Mouse (Mus musculus) heart, embryonic 14.5 days (tissue): ENCODE measurements around the gene Nkx6-1. TPM values are rescaled to one million over a fixed set of nuclear protein-coding genes. Genes with fewer than 3 reads are reported as not detected.
A peak's percentile ranks its signal among the peaks of the same experiment; 100 is the strongest.

Experiments used
- ATAC-seq: fragments of 200-750 bp; cut with Nextera tagmentation; 2 replicates; pipeline ENCODE4 v1.8.0; 2017; ENCODE audit warnings: low read depth, moderate TSS enrichment; ENCODE audit not compliant: insufficient number of reproducible peaks, insufficient read depth, low FRiP score
- H3K27ac ChIP-seq, 2 experiments: fragments of 200-500 bp in 1 of 2; fragments of 300-500 bp in 1 of 2; sonication (generic) in 1 of 2; replicated peaks in 1 of 2; 2 replicates each; pipeline ENCODE4 v1.5.1; 2012 to 2014; ENCODE audit warnings: low read depth in 2 of 2, low read length in 2 of 2, control low read depth in 1 of 2, mild to moderate bottlenecking in 1 of 2, mixed read lengths in 1 of 2; ENCODE audit not compliant: control insufficient read depth in 1 of 2, insufficient read depth in 1 of 2
- H3K27me3 ChIP-seq: fragments of 300-500 bp; sonication (generic); 2 replicates; pipeline ENCODE4 v1.6.1; 2014; ENCODE audit warnings: mild to moderate bottlenecking, low read length, control low read depth; ENCODE audit not compliant: control insufficient read depth, insufficient read depth
- H3K36me3 ChIP-seq: fragments of 300-500 bp; sonication (generic); 2 replicates; pipeline ENCODE4 v1.6.1; 2014; ENCODE audit warnings: mild to moderate bottlenecking, control low read depth, low read length, mixed read lengths; ENCODE audit not compliant: control insufficient read depth, insufficient read depth
- H3K4me1 ChIP-seq, 2 experiments: fragments of 200-500 bp in 1 of 2; fragments of 300-500 bp in 1 of 2; sonication (generic) in 1 of 2; 2 replicates each; pipeline ENCODE4 v1.6.1; 2012 to 2014; ENCODE audit warnings: low read length in 2 of 2, control low read depth in 1 of 2, mixed read lengths in 1 of 2; ENCODE audit not compliant: control insufficient read depth in 2 of 2, insufficient read depth in 2 of 2
- H3K4me2 ChIP-seq: fragments of 300-500 bp; sonication (generic); 2 replicates; pipeline ENCODE4 v1.6.1; 2014; ENCODE audit warnings: mild to moderate bottlenecking, low read length
- H3K4me3 ChIP-seq, 2 experiments: fragments of 200-500 bp in 1 of 2; fragments of 300-500 bp in 1 of 2; sonication (generic) in 1 of 2; 2 replicates each; pipeline ENCODE4 v1.5.1; 2012 to 2014; ENCODE audit warnings: low read length in 2 of 2, mild to moderate bottlenecking in 2 of 2, control low read depth in 1 of 2, low read depth in 1 of 2, moderate library complexity in 1 of 2; ENCODE audit not compliant: control insufficient read depth in 1 of 2, insufficient read depth in 1 of 2
- H3K9ac ChIP-seq: fragments of 300-500 bp; sonication (generic); 2 replicates; pipeline ENCODE4 v1.6.1; 2014; ENCODE audit warnings: mild to moderate bottlenecking, low read length
- H3K9me3 ChIP-seq: fragments of 300-500 bp; sonication (generic); 2 replicates; pipeline ENCODE4 v1.6.1; 2016; ENCODE audit warnings: low read length, control low read depth; ENCODE audit not compliant: control insufficient read depth
- WGBS: fragments of 180-500 bp; shearing (Covaris S2); extraction: QIAGEN DNeasy Blood & Tissue Kit; methylation state at CpG from one replicate; pipeline ENCODE4 v1.1.7; 2014; 5-methylcytosine and 5-hydroxymethylcytosine counted together
- polyA plus RNA-seq: library from polyadenylated mRNA; unstranded; fragments of >200 nt; fragmentation: Nextera tagmentation; extraction: Ambion mirVana; gene quantifications from 2 replicates; pipeline ENCODE4 v1.2.1, GENCODE M21; 2014

Nkx6-1 gene
- polyA plus RNA-seq, 1 experiment from 2014 or later: 0.05 TPM

GRCm38 (mm10) chr5:101664423-101664921 lies 324 bp downstream of the Nkx6-1 start:
- WGBS: under 1% methylated on average over 60 of the region's 64 CpGs
- peaks cover 3 to 24% of the 10 kb centered on the region in 2 experiments; a peak in 3 of 4 replicates for H3K4me1 ChIP-seq
- H3K36me3 ChIP-seq: no peaks in the 10 kb centered on the region
- H3K4me2 ChIP-seq: peak overlapping the region; percentile 74
- H3K27ac ChIP-seq: no peak overlapping the region
- no peak overlapping the region for H3K9ac ChIP-seq
- H3K4me3 ChIP-seq: peak overlapping the region; percentile 39 to 45
- ATAC-seq: no peak
- H3K27me3 ChIP-seq: peaks cover 100% of the 10 kb centered on the region
- H3K9me3 ChIP-seq: no peaks in the 10 kb centered on the region

- ATAC-seq: no peak
- WGBS: under 1% methylated on average over 80 of the region's 94 CpGs
These were observed 974 bp downstream of the Nkx6-1 start for GRCm38 (mm10) chr5:101663621-101664422.

GRCm38 (mm10) chr5:101663176-101663575 lies 1.6 kb downstream of the Nkx6-1 start:
- Histone ChIP-seq H3K4me2 (peak overlapping the region; percentile 74), H3K9me3 (no peaks in the 10 kb centered on the region), H3K4me3 (peak overlapping the region; percentile 39 to 45), H3K27ac (no peak overlapping the region), H3K36me3 (no peaks in the 10 kb centered on the region), H3K9ac (no peak overlapping the region), H3K4me1 (peaks cover 3 to 24% of the 10 kb centered on the region in 2 experiments; a peak in 3 of 4 replicates), H3K27me3 (peaks cover 97% of the 10 kb centered on the region)
- ATAC-seq: no peak
- 1% methylated on average over 21 of the region's 23 CpGs for WGBS

More at GRCm38 (mm10) chr5:101663621-101664422, 974 bp downstream of the Nkx6-1 start:
- H3K9ac ChIP-seq: no peak overlapping the region
- no peak overlapping the region for H3K27ac ChIP-seq
- peaks cover 3 to 24% of the 10 kb centered on the region in 2 experiments; a peak in 3 of 4 replicates for H3K4me1 ChIP-seq
- peak overlapping the region; percentile 74 for H3K4me2 ChIP-seq
- H3K4me3 ChIP-seq: peak overlapping the region; percentile 39 to 45
- no peaks in the 10 kb centered on the region for H3K36me3 ChIP-seq
- peaks cover 99% of the 10 kb centered on the region for H3K27me3 ChIP-seq
- no peaks in the 10 kb centered on the region for H3K9me3 ChIP-seq

- no peak overlapping the region for H3K4me2 ChIP-seq
- H3K9me3 ChIP-seq: no peaks in the 10 kb centered on the region
- no peak overlapping the region for H3K9ac ChIP-seq
- no peak overlapping the region for H3K27ac ChIP-seq
- H3K4me3 ChIP-seq: no peak overlapping the region
- no peaks in the 10 kb centered on the region for H3K36me3 ChIP-seq
- peaks cover 3 to 24% of the 10 kb centered on the region in 2 experiments; a peak in 3 of 4 replicates for H3K4me1 ChIP-seq
- H3K27me3 ChIP-seq: peaks cover 95% of the 10 kb centered on the region
- no peak for ATAC-seq
- WGBS: 3% methylated on average over 8 of the region's 8 CpGs
These were observed 2.3 kb downstream of the Nkx6-1 start for GRCm38 (mm10) chr5:101662485-101662884.

- H3K27me3 ChIP-seq: peaks cover 95% of the 10 kb centered on the region
- H3K4me1 ChIP-seq: peaks cover 3 to 24% of the 10 kb centered on the region in 2 experiments; a peak in 3 of 4 replicates
- H3K4me2 ChIP-seq: no peak overlapping the region
- no peak overlapping the region for H3K4me3 ChIP-seq
- H3K9me3 ChIP-seq: no peaks in the 10 kb centered on the region
- no peaks in the 10 kb centered on the region for H3K36me3 ChIP-seq
- no peak overlapping the region for H3K9ac ChIP-seq
- WGBS: 2% methylated on average over 25 of the region's 25 CpGs
- ATAC-seq: no peak
- H3K27ac ChIP-seq: no peak overlapping the region
These were observed 3.1 kb downstream of the Nkx6-1 start for GRCm38 (mm10) chr5:101661561-101662211.

GRCm38 (mm10) chr5:101660666-101661065 lies 4.1 kb downstream of the Nkx6-1 start:
- Histone ChIP-seq H3K9ac (no peak overlapping the region), H3K27me3 (peaks cover 95% of the 10 kb centered on the region), H3K4me2 (no peak overlapping the region), H3K36me3 (no peaks in the 10 kb centered on the region), H3K9me3 (no peaks in the 10 kb centered on the region), H3K4me3 (no peak overlapping the region), H3K27ac (no peak overlapping the region), H3K4me1 (peaks cover 3 to 24% of the 10 kb centered on the region in 2 experiments; a peak in 3 of 4 replicates)
- ATAC-seq: no peak
- 6% methylated on average over 3 of the region's 3 CpGs for WGBS

GRCm38 (mm10) chr5:101659411-101659971 lies 5.3 kb downstream of the Nkx6-1 start:
- no peak for ATAC-seq
- peaks cover 95% of the 10 kb centered on the region for H3K27me3 ChIP-seq
- H3K36me3 ChIP-seq: no peaks in the 10 kb centered on the region
- under 1% methylated on average over 39 of the region's 39 CpGs for WGBS
- H3K4me2 ChIP-seq: no peak overlapping the region; the same call in 1 of the 2 replicates
- no peak overlapping the region for H3K9ac ChIP-seq
- H3K9me3 ChIP-seq: no peaks in the 10 kb centered on the region
- H3K4me1 ChIP-seq: peaks cover 0 to 13% of the 10 kb centered on the region in 2 experiments; a peak in 3 of 4 replicates
- peak overlapping the region in 1 of 2 experiments; percentile 9; a peak in 2 of 4 replicates for H3K4me3 ChIP-seq
- H3K27ac ChIP-seq: no peak overlapping the region
